Mouse (Mus musculus): ENCODE results near the gene Clic1. TPM values are rescaled to one million over a fixed set of nuclear protein-coding genes. Genes with fewer than 3 reads are reported as not detected.

Gene Clic1
- polyA plus RNA-seq, 1 experiment = 321 TPM

- WGBS = 89% methylated on average over 6 of the region's 6 CpGs
- Histone ChIP-seq H3K4me3 (ENCODE audit: control insufficient read depth, insufficient read depth, low read length) (no peak overlapping the region), H3K27me3 (ENCODE audit: control insufficient read depth, insufficient read depth, low read length) (no peaks in the 10 kb centered on the region), H3K27ac (ENCODE audit: control insufficient read depth, insufficient read depth, low read length) (no peak overlapping the region), H3K4me1 (replicated peaks; ENCODE audit: control insufficient read depth, insufficient read depth, low read length) (peaks cover 14% of the 10 kb centered on the region), H3K36me3 (ENCODE audit: control insufficient read depth, insufficient read depth, low read length) (peaks cover 29% of the 10 kb centered on the region)
- TF ChIP-seq CTCF (IDR thresholded peaks at IDR 0.05; ENCODE audit: borderline replicate concordance, control insufficient read depth, extremely low read depth, insufficient read depth, low read length, poor library complexity) = no peak
- TF ChIP-seq POLR2A (IDR thresholded peaks at IDR 0.05; ENCODE audit: control insufficient read depth, extremely low read depth, insufficient read depth, low read length, poor library complexity) = no peak
- no peak for DNase-seq
These were observed 36.5 kb upstream of the Clic1 start for GRCm38 (mm10) chr17:35013221-35013620.

- Histone ChIP-seq H3K27me3 (ENCODE audit: control insufficient read depth, insufficient read depth, low read length) (no peaks in the 10 kb centered on the region), H3K4me1 (replicated peaks; ENCODE audit: control insufficient read depth, insufficient read depth, low read length) (peaks cover 14% of the 10 kb centered on the region), H3K4me3 (ENCODE audit: control insufficient read depth, insufficient read depth, low read length) (no peak overlapping the region), H3K36me3 (ENCODE audit: control insufficient read depth, insufficient read depth, low read length) (peaks cover 28% of the 10 kb centered on the region), H3K27ac (ENCODE audit: control insufficient read depth, insufficient read depth, low read length) (no peak overlapping the region)
- WGBS = 97% methylated on average over 16 of the region's 16 CpGs
- DNase-seq = no peak
- TF ChIP-seq CTCF (IDR thresholded peaks at IDR 0.05; ENCODE audit: borderline replicate concordance, control insufficient read depth, extremely low read depth, insufficient read depth, low read length, poor library complexity) = no peak
These were observed 34.5 kb upstream of the Clic1 start for GRCm38 (mm10) chr17:35015296-35015695.

DNA sequence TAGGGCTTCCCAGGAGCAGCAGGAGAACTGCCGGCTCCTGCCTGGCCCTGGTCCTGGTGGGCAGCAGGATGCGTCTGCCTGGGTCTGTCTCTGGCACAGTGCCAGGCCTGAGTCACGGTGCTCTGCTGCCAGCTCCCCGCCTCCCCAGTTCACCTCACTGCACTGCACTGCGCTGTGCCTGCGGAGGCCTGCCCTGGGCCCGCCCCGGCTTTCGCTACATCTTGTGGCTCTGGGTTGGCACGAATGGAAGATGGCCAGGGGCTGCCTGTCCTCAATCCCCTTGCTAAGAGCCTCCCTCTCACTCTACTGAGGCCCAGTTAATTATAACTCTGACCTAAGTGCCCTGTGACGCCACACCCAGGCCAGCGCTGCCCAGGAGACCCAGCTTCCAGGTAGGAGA lies 33.4 kb upstream of the Clic1 start, which contains the start of gene Vwa7:
TSS of gene Vwa7 (plus strand) at position 204 of the 400 bp plus-strand sequence.
- peaks cover 19% of the 10 kb centered on the region for H3K36me3 ChIP-seq (ENCODE audit: control insufficient read depth, insufficient read depth, low read length)
- peaks cover 16% of the 10 kb centered on the region for H3K4me1 ChIP-seq (replicated peaks; ENCODE audit: control insufficient read depth, insufficient read depth, low read length)
- WGBS = 69% methylated on average over 12 of the region's 12 CpGs
- TF ChIP-seq CTCF (IDR thresholded peaks at IDR 0.05; ENCODE audit: borderline replicate concordance, control insufficient read depth, extremely low read depth, insufficient read depth, low read length, poor library complexity) = no peak
- TF ChIP-seq POLR2A (IDR thresholded peaks at IDR 0.05; ENCODE audit: control insufficient read depth, extremely low read depth, insufficient read depth, low read length, poor library complexity) = no peak
- H3K4me3 ChIP-seq (ENCODE audit: control insufficient read depth, insufficient read depth, low read length) = no peak within 1 kb of the TSS
- no peaks in the 10 kb centered on the region for H3K27me3 ChIP-seq (ENCODE audit: control insufficient read depth, insufficient read depth, low read length)
- no peak within 1 kb of the TSS for H3K27ac ChIP-seq (ENCODE audit: control insufficient read depth, insufficient read depth, low read length)
- no peak for DNase-seq

GRCm38 (mm10) chr17:35016791-35017705 lies 32.7 kb upstream of the Clic1 start:
- Histone ChIP-seq H3K4me1 (replicated peaks; ENCODE audit: control insufficient read depth, insufficient read depth, low read length) (peaks cover 17% of the 10 kb centered on the region), H3K36me3 (ENCODE audit: control insufficient read depth, insufficient read depth, low read length) (peaks cover 14% of the 10 kb centered on the region), H3K4me3 (ENCODE audit: control insufficient read depth, insufficient read depth, low read length) (no peak overlapping the region), H3K27me3 (ENCODE audit: control insufficient read depth, insufficient read depth, low read length) (no peaks in the 10 kb centered on the region), H3K27ac (ENCODE audit: control insufficient read depth, insufficient read depth, low read length) (no peak overlapping the region)
- WGBS = 79% methylated on average over 10 of the region's 10 CpGs
- no peak for DNase-seq
- TF ChIP-seq CTCF (IDR thresholded peaks at IDR 0.05; ENCODE audit: borderline replicate concordance, control insufficient read depth, extremely low read depth, insufficient read depth, low read length, poor library complexity) (no peak), POLR2A (IDR thresholded peaks at IDR 0.05; ENCODE audit: control insufficient read depth, extremely low read depth, insufficient read depth, low read length, poor library complexity) (no peak)

GRCm38 (mm10) chr17:35017706-35018030 lies 32.1 kb upstream of the Clic1 start:
- WGBS = 77% methylated on average over 14 of the region's 14 CpGs
- TF ChIP-seq CTCF (IDR thresholded peaks at IDR 0.05; ENCODE audit: borderline replicate concordance, control insufficient read depth, extremely low read depth, insufficient read depth, low read length, poor library complexity) (no peak), POLR2A (IDR thresholded peaks at IDR 0.05; ENCODE audit: control insufficient read depth, extremely low read depth, insufficient read depth, low read length, poor library complexity) (no peak)
- DNase-seq = no peak

DNA sequence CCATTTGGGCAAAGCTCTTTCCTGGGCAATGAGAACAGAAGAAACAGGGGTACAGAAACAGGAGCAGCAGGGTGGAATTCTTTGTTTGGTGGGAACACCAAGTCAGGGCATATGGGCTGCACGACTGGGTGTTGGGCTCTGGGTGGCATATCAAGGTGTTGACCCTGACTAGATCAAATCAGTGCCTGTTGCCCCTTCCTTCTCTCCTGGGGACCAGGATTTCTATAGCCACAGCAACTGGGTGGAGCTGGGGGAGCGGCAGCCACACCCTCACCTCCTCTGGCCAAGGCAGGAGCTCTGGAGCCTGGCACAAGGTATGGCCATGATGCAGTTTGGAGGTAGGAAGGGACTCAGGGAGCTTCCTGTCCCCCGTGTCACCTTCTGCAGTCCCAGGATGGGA lies 31.6 kb upstream of the Clic1 start:
- Histone ChIP-seq H3K27ac (ENCODE audit: control insufficient read depth, insufficient read depth, low read length) (no peak overlapping the region), H3K4me1 (replicated peaks; ENCODE audit: control insufficient read depth, insufficient read depth, low read length) (peaks cover 17% of the 10 kb centered on the region), H3K36me3 (ENCODE audit: control insufficient read depth, insufficient read depth, low read length) (peaks cover 12% of the 10 kb centered on the region), H3K4me3 (ENCODE audit: control insufficient read depth, insufficient read depth, low read length) (no peak overlapping the region), H3K27me3 (ENCODE audit: control insufficient read depth, insufficient read depth, low read length) (no peaks in the 10 kb centered on the region)
- no peak for TF ChIP-seq POLR2A (IDR thresholded peaks at IDR 0.05; ENCODE audit: control insufficient read depth, extremely low read depth, insufficient read depth, low read length, poor library complexity)
- DNase-seq = no peak
- 93% methylated on average over 3 of the region's 3 CpGs for WGBS

More at GRCm38 (mm10) chr17:35017706-35018030, 32.1 kb upstream of the Clic1 start:
- H3K36me3 ChIP-seq (ENCODE audit: control insufficient read depth, insufficient read depth, low read length) = peaks cover 14% of the 10 kb centered on the region
- no peak overlapping the region for H3K4me3 ChIP-seq (ENCODE audit: control insufficient read depth, insufficient read depth, low read length)
- no peak overlapping the region for H3K27ac ChIP-seq (ENCODE audit: control insufficient read depth, insufficient read depth, low read length)
- H3K27me3 ChIP-seq (ENCODE audit: control insufficient read depth, insufficient read depth, low read length) = no peaks in the 10 kb centered on the region
- H3K4me1 ChIP-seq (replicated peaks; ENCODE audit: control insufficient read depth, insufficient read depth, low read length) = peaks cover 17% of the 10 kb centered on the region
